Mouse (Mus musculus) cortical plate, adult 2 months (tissue): Measurements from ENCODE around the gene Tmem38a.

Source experiments
- CTCF ChIP-seq: fragments of 200-500 bp; IDR thresholded peaks from 2 replicates; pipeline ENCODE4 v1.5.1; 2011; ENCODE audit warnings: mild to moderate bottlenecking, control low read depth, low read length; ENCODE audit not compliant: insufficient read depth; ENCODE audit errors: extremely low read depth
- POLR2A ChIP-seq: fragments of 200-500 bp; IDR thresholded peaks from 2 replicates; pipeline ENCODE4 v1.6.1; 2011; ENCODE audit warnings: mild to moderate bottlenecking, low read length, control low read depth; ENCODE audit not compliant: insufficient read depth; ENCODE audit errors: extremely low read depth

DNA sequence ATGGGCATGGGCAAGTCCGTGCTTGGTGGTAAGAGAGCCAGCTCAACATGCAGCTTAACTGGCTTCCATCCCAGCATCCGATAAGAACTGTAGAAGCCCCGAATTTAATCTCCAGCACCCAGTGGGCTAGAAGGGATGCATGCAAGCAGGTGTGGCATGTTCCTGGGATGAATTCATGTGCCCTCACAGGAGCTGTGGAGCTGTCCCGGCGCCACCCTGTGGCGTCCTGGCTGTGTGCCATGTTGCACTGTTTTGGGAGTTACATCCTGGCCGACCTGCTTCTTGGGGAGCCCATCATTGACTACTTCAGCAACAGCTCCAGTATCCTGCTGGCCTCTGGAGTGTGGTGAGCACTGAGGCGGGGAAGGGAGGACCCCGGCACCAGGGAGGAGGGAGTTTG is 7.5 kb downstream of the Tmem38a start:
- TF ChIP-seq CTCF (no peak), POLR2A (no peak)
